Mouse (Mus musculus): ENCODE results near the gene Trim2. TPM values are rescaled to one million over a fixed set of nuclear protein-coding genes. Genes with fewer than 3 reads are reported as not detected.

The Trim2 gene
- polyA plus RNA-seq, 1 experiment: 22.8 TPM

DNA sequence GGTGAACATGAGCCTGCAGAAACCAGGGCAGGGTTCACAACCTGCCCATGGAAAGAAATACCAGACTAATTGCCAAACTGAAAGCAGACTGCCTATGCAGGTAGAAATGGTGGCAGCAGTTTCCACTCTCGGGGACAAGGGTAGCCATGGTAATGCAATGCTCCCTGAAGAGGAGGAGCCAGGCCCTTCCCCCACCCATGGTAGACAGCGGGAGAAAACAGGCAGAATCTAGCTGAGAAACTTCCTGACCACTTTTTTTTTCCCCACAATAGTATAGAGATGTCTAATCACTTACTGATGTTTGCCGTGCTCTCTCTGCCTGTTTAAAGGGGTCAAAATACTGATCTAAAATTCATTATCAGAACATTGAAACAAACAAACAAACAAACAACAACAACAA is 17.8 kb upstream of the Trim2 start:
- DNase-seq (ENCODE audit: low read depth, low spot score): no peak
- WGBS: 37% methylated on average over 3 of the region's 3 CpGs

DNA sequence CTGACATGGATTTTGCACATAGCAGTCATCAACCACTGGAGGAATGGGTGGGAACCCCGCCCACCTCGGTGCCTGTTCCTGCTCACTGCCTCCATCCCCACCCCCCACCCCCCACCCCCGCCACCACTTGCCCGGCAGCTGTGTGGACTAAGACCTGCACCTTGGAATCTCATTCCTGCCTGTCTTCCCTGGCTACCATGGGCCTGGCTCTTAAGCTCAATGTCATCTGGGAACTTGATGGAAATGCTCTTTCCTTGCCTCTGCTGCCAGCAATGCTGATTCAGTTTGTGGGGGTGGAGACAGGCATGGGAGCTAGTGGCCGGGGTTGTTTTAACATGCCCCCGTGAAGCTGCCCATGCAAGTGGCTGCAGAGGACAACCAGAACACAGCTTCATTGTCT is 17.3 kb upstream of the Trim2 start:
- no peak for DNase-seq (ENCODE audit: low read depth, low spot score)
- WGBS: 25% methylated on average over 6 of the region's 6 CpGs

DNA sequence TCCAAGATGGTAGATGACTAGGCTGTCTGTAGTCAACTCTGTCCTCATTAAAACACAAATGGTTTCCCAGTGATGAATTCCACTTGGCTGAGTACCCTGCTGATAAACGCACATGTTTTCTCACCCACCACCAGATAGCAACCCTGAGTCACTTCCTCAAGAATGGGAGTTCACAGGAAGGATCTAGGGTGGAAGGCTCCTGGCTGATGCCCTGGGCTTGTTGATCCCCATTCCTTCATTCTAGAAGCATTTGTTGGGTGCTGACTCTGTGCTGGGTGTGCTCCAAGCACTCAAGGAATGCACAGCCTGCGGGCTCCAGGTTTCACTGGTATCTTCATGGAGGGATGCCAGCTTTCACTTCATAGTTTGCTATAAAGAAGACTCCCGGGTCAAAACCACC is 12.8 kb upstream of the Trim2 start:
- no peak for DNase-seq (ENCODE audit: low read depth, low spot score)
- 36% methylated on average over 3 of the region's 3 CpGs for WGBS

DNA sequence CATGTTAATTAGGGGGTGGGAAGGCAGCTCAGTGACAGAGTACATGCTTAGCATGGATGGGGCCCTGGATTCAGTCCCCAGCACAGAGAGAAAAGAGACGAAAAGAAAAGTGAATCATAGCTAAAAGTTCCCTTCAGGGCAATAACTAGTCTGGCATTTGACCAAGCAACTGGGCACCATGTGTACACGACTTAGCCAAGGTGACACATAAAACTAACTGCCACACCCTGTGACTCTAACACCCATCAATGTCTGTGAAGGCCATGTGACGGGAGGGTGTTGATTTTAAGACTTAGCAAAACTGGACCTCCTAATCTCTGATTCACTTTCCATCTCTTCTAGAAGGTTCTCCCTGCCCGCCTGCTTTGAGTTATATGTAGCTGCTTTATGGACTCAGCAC is 12.2 kb upstream of the Trim2 start:
- WGBS: 42% methylated on average over 4 of the region's 4 CpGs
- DNase-seq (ENCODE audit: low read depth, low spot score): peak; percentile 48

DNA sequence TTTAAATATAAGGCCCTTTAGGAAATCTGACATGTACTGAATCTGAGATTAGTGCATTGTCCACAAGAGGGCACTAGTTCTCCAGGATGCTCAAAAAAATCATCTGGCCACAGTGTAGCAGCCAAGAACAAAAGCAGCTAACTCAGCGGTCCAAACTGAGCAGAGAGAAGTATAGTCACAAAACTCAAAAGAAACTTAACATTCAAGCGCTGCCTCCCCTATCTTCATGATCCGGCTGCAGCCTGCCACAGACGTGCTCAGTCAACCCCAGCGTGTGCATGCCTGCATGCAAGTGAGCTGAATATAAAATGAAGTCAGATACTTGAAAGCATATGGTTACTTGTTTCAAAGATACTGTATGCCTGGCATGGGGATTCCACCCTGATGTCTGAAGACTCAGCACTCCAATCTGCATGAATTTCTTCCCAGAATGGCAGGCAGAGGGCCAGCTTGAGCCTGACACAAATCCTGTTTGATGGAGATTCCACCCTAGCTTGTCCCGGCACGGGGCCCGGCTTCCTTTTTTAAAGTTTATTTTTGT is 8.0 kb upstream of the Trim2 start:
- peak; percentile 58 for DNase-seq (ENCODE audit: low read depth, low spot score)
- WGBS: 11% methylated on average over 8 of the region's 8 CpGs

DNA sequence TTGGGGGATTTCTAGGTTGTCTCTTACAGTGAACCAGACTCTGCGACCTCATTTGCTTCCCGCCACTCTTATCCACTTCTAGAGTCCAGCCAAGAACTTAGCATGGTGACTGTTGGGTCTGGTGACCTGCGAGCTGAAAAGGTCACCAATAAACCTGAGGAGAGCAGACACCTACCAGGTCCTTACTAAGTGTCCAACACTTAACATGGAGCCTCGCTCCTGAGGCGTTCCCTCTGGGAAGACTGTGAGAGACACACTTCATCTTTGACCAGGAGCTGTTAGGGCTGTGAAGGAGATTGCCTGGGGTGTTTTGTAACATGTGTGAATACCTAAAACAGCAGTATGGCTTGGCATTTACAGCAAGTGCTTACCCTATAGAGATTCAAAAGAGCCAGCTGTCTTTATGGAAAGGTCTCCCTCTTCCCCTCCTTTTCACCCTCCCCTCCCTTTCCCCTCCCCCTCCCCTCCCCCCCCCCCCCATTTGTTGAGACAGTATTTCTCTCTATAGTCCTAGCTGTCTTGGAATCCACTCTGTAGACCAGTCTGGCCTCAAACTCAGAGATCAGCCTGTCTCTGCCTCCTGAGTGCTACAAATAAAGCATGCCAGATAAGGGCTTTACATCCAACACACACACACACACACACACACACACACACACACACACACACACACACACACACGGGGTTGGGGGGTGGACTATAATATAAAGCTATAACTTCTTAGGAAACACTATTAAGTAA is 7.3 kb upstream of the Trim2 start:
- WGBS: 75% methylated on average over 6 of the region's 6 CpGs
- DNase-seq (ENCODE audit: low read depth, low spot score): no peak

DNA sequence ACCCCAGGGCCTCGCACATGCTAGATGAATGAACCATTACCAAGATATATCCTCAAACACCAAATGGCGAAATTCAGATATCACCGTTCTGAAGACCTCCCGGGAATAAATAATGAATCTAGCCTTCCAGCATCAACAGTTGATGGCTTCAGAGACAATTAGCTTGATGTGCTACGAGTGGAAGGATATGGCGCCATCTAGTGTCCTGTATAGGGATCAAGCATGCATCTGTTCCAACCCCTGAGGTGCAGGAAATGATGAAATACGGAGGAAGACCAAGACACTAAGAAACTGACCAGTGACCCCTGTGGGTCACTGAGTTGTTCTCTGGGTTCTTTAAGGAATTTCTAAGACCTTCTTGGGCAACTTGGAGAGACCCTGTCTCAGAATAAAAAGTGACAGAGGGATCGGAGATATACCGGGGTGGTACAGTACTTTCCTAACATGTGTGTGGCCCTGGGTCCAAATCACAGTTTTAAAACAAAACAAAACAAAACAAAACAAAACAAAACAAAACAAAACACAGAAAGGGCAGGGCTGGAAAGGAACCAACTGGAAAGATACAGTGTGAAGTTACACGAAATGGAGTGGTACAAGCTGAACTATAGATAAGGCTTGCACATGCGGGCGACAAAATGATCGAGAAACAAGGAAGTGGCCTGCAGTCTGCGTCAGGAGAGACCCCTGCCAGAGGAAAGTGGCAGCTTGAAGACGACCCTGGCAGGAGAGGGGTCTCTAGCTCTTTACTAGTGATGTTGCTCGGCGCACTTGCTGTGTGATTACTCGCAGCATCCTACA is 6.5 kb upstream of the Trim2 start:
- 50% methylated on average over 18 of the region's 18 CpGs for WGBS

DNA sequence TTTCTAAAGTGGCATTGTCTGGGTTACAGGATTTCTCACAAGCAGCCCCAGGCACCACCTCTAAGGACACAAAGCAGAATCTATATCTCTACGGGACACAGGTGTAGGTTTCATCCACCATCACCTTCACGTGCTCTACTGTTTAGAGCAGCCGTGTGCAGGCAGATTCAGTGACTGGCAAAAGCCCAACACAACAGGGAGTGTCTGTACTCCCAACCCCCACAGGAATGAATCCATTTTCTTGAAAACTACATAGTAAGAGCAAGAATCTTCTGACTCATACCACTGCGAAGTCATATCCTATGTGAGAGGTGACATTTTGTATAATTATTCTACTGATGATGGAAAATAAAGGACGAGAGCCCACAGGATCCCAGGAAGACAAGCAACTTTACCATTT is 5.6 kb upstream of the Trim2 start:
- WGBS: 72% methylated on average over 5 of the region's 5 CpGs
- no peak for DNase-seq (ENCODE audit: low read depth, low spot score)

More for the DNA sequence above, 6.5 kb upstream of the Trim2 start:
- no peak for DNase-seq (ENCODE audit: low read depth, low spot score)

DNA sequence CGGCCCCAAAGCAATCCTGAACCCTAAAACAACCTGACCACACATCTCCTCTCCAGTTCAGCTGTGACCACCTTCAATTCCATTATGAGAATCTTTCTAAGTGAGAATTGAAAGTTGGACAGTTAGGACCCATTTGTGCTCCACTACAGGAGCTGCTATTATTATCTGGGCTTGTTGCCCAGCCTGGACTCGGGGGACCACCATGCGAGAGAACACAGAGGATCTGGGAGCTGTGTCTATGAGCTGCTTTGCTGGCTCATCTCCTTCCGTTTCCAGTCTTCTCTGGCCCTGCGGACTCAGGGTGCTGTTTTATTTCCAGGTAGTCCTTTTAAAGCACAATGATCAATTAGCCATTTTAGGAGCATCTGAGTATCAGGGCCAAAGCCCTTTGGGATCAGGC is 839 bp upstream of the Trim2 start:
- no peak for DNase-seq (ENCODE audit: low read depth, low spot score)
- WGBS: 81% methylated on average over 5 of the region's 5 CpGs

DNA sequence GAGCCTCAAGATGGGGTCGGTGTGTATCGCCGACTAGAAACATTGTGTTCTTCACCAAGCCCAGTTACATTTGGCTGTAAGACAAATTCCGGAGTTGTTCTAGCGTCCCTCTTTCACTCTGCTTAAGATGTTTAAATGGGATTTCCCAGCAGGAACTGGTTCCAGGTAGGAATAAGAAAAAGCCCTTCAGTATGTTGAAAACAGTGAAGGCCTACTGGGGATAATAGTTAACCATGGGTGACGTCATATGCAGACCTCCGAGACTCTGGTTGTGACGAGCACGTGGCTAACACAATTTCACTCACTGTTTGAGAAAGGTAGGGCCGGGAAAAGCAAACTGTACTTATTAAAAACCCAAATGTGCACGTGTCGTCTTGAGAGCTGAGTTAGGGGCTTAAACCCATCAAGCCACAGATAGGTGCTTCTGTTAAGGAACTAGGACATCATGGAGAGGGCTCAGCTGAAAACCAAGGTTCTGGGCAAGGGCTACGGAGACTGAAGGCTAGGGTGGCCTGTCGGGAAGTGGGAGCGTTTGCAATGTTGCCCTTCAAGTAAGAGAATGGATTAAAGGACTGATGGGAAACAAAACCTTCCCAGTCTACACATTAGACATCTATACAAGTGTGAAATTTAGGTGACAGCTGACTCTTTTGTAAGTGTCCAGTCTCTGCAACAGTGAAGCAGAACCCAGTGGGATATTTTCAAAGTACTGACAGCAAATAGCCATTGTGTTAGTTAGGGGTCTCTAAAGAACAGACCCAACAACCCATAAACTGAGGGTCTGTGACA is 761 bp downstream of the Trim2 start:
- no peak for DNase-seq (ENCODE audit: low read depth, low spot score)
- 35% methylated on average over 15 of the region's 15 CpGs for WGBS

DNA sequence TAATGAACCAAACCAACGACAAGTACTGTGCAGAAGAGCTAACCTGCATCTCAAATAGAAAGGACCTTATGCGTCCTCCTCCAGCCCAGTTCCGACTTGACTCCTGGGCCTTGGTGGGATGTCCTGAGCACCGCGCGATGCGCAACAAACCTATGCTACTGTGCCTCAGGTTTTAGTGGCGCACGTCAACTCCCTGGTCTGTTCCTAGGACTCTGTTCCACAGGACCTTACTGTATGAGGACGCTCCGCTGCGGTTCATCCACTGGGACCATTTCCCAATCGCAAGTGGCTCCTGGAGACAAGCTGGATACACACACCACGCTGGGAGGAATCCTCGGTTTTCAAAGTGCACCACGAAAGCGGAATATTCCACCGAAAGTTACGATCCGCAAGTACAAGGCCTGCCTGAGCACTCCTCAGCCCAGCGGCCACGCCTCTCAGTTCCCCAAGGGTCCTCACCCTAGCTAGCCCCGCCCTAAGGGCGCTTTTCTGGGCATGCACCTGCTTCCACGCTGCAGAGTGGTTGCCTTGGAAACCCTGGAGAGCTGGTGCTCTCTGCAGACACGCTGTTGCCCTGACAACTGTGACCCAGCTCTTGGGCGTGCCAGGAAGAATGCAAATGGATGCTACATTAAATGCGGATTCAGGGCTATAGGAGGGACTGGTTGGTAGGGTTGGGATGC is 1.5 kb downstream of the Trim2 start:
- 4% methylated on average over 28 of the region's 28 CpGs for whole genome bisulfite sequencing
- DNase-seq (ENCODE audit: low read depth, low spot score): no peak

DNA sequence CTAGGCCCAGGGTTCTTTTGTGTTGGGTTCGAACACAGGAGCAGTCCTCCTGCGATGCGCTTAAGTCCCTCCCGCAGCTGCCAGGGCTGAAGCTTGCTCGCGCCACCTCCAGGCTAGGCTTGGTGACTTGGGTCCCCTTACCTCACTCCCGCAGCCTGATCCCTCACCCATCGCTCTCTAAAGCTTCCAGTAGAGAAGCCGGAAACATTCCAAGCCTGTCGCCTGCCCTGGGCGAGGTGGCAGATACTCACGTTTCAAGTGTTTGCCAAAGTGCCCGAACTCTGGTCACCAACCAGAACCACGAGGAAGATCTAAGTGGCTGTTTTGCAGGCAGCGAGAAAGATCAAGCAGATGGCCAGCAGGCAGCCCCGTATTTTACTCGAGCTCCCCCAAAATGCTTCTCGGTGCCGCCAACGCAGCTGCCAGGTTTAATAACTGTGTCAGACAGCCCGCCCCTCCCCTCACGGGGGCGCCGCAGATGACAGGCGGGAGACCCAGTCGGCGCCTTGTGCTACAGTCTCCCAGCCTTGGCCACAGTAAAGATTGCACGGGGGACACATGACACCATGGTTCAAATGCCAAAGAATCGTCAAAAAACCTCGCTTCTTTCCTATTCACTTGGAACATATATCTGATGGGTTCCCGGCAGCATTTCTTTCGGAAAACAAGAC is 2.2 kb downstream of the Trim2 start:
- 3% methylated on average over 32 of the region's 32 CpGs for WGBS
- no peak for DNase-seq (ENCODE audit: low read depth, low spot score)

DNA sequence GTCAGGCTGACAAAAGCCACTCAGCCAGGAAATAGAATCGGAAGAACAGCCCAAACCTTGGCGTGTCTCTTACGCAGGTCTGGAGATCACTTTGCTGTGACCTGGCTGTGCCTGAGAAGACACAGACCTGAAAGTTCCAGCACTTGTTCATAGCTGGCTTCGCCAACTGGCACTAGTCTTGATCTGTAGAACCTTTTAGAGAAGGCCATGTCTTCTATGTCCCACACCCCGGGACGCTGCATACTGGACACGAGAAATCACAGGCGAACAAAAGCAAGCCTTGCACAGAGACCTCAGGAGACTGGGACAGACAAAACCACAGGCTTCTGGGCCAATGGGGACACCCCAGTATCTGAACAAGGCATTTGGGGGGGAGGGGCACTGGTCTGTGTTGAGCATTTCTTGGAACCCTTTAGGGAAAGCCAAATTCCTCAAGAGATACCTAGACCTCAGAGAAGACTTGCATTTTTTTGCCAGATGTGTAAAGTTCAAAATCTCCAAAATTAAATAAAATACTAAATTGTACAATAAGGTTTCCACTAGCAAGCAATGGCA is 3.2 kb downstream of the Trim2 start:
- 88% methylated on average over 8 of the region's 8 CpGs for WGBS
- no peak for DNase-seq (ENCODE audit: low read depth, low spot score)

DNA sequence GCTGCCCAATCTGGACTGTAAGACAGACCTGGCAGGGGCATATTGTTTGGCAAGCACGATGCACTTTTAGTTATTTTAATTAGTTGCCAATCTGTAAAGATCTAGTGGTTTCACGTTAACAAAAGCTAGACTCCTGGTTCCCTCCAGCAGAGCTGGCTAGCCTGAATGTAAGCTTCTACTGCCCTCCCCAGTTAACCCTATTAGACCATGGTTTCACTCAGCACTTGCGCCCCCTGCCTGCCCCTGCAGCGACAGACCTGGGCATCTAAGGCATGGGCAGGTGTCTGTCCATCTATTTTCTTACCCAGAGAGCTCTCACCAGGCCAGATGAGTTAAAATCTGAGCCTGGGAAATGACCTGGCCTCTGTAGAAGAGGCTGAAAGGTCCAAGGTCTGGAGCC is 4.4 kb downstream of the Trim2 start:
- DNase-seq (ENCODE audit: low read depth, low spot score): no peak
- 12% methylated on average over 4 of the region's 4 CpGs for WGBS

DNA sequence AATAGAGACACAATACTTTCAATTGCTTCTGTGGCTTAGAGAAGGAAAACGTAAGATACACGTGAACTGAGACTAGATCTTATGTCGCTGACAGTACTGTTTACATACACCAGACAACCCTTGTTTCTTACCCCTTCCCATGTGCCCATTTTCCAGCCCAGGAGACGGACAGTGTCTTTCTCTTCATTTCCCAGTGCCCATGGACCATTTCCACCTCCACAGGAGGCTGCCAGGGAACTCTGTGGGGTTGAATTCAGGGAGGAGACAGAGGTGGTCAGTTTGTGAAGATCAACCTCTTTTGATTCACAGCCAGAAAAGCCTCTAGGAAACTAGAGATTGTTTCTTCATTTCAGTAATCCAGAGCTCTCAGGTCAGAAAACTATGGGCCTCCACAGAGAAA is 5.0 kb downstream of the Trim2 start:
- no peak for DNase-seq (ENCODE audit: low read depth, low spot score)
- 93% methylated on average over 4 of the region's 4 CpGs for WGBS

DNA sequence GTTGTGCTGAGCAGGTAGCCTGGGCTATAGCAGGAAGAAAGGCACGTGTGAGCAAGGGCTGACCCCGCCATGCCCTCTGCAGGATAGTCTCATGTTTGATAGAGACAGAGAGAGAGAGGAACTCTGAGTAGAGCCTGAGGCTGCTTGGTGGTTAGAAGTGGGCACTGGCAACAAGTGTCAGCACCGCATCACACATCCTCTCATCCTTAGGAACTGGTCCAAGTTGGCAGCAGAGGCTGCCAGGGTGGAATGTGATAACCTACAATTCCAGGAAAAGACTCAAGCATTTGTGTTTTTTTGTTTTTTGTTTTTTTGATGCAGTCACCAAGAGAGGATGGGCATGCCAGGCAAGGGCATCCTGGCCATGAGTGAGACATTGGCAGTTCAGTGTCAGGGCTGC is 8.5 kb downstream of the Trim2 start:
- WGBS: 65% methylated on average over 3 of the region's 3 CpGs

DNA sequence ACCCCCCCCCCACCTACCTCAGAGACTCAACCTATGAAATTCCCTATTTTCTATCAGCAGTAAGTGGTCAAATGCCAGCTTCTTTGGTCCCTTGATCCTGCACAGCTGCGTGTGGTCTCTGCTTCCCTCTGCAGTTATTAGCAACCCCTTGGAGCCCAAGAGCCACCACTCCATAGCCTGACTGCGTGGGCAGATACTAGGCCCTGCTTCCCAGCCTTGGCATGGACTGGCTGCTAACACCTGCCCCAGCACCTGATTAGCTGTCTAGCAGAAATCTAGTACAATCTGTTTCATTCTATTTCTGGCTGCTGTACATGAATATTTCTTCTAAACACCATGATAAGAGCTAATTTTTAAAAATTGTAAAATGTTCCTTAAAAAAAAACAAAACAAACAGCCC is 10.0 kb downstream of the Trim2 start:
- WGBS: 81% methylated on average over 2 of the region's 2 CpGs

More for the DNA sequence above, 8.5 kb downstream of the Trim2 start:
- DNase-seq (ENCODE audit: low read depth, low spot score): no peak

DNA sequence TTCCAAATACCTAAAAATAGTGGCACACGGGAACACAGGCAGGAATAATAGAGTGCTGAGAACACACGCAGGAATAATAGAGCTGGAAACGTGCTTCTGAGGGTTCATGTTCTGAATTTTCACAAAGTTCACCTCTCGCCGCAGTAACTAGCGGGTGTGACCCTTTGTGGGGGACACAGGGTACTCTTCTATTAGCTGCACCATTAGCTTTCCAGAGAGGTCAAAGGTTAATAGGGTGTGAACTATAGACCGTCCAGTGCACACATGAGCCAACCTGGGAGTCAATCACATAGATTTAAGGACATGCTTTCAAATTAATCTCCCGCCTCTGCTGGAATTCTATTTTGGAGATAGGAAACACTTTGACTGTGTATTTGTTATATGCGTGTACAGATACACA is 11.9 kb downstream of the Trim2 start:
- no peak for DNase-seq (ENCODE audit: low read depth, low spot score)
- 79% methylated on average over 9 of the region's 9 CpGs for WGBS

More for the DNA sequence above, 10.0 kb downstream of the Trim2 start:
- no peak for DNase-seq (ENCODE audit: low read depth, low spot score)

All from large intestine, adult 2 months (tissue).